Mouse (Mus musculus) liver, adult 2 months (tissue): ENCODE data around the gene Trio.

ENCODE experiments used
- CTCF ChIP-seq: fragments of 200-500 bp; IDR thresholded peaks from 2 replicates; pipeline ENCODE4 v1.5.1; 2011; ENCODE audit warnings: low read depth, low read length, control low read depth
- POLR2A ChIP-seq: fragments of 200-500 bp; IDR thresholded peaks from 2 replicates; pipeline ENCODE4 v1.6.1; 2011; ENCODE audit warnings: low read length, control low read depth; ENCODE audit not compliant: insufficient read depth; ENCODE audit errors: extremely low read depth

DNA sequence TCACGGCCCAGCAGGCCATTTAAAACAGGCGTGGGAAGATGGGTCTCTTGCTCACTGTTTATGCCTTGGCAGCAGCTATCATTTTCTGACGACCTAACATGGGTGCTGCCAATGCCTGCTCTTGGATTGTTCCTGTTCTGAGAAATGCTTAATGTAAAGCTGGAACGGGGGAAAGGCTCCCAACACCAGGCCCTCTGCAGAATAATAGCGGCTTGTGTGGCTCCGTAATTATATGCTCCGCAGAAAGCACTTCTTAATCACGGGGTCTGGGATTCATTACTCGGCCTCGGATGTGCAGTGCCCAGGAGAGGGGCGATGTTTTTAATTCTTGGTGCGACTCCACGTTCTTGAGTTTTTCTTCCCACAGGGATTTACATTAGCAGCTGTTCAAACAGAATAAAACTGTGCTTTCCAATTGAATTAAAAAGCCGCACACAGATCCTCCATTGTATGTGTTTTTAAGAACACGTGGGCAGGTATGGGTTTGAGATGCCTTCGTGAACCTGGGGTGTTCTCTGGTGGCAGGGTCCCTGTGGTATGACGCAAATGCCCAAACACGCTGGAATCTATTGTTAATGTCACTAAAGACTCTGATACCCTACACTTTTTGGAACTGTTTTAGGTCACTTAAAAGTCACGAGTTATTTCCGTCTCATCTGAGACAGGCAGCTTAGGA, 228.0 kb downstream of the Trio start:
- TF ChIP-seq CTCF (no peak), POLR2A (no peak)
